Mouse (Mus musculus) cerebellum, postnatal 10 days (tissue): Measurements from ENCODE around the gene Cars2.
"Not testable (repeated sequence)": the region's sequence is repeated elsewhere in the genome, so short reads cannot be mapped to it uniquely, and the experiment has no call there.

Experiments used
- DNase-seq, 2 experiments: peaks; one replicate each; pipeline ENCODE4 v3.0.0; 2021; ENCODE audit warnings: mixed read lengths in 2 of 2

The Cars2 gene

GRCm38 (mm10) chr8:11556691-11557423 lies 6.3 kb upstream of the Cars2 start:
- DNase-seq = peak; percentile 77

GRCm38 (mm10) chr8:11555720-11556591 lies 5.4 kb upstream of the Cars2 start:
- peak; percentile 99 to 100 for DNase-seq

GRCm38 (mm10) chr8:11554799-11555719 lies 4.5 kb upstream of the Cars2 start, which contains the start of gene Ing1:
TSS of gene Ing1 (plus strand) at chr8:11555571.
- DNase-seq = peak; percentile 99

- no peak for DNase-seq
Observed at GRCm38 (mm10) chr8:11552390-11552789, 1.8 kb upstream of the Cars2 start.

DNA sequence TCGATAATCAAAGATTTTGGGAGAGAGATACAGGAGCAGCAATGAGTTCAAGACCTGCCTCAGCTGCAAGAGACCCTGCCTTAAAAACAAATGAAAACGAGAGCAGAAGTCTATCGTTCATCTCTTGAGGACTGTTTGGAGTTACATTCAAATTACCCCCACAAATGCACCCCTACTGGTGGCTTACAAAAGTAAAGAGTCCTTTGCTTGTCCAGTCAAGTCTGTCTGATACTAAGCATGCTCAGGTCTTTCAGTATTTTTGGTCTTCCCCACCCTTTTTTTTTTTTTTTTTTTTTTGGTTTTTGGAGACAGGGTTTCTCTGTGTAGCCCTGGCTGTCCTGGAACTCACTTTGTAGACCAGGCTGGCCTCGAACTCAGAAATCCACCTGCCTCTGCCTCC lies 914 bp upstream of the Cars2 start:
- not testable (repeated sequence) for DNase-seq

DNA sequence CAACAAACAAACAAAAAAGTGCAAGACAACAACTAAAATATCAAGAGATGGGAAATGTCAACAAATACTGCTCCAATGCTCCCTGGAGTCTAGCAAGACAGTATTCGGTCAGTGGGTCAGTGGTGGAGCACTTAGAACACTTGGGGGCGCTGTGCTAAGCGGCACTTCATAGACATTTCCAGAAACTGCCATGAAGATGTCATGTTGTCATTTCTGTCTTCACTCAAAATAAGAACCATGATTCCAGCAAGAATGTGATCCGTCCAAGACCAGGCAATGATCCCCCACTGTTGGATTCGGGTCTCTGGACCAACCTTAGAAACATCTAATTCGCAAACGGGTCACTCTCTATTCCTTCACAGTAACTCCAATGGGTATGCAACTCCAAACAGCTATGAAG lies 877 bp downstream of the Cars2 start:
- DNase-seq = peak; percentile 77 to 86

DNA sequence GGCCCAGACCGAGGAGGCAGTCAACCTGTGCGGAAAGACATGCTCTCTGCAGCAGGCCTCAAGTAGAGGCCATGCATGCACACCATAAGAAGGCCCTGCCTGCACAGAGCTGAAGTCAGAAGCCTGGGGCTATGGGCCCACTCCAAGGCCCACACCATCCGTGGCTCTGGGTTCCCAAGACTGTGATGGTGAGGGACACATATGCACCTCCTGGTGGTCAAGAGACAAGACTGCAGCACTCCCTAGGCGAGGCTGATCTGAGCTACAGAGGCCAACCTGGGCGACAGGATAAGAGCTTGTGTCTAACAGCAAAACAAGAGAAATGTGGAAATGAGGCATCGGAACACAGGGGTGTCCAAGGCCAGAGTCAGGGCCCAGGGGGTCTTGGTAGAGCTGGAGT lies 3.5 kb downstream of the Cars2 start:
- no peak for DNase-seq

DNA sequence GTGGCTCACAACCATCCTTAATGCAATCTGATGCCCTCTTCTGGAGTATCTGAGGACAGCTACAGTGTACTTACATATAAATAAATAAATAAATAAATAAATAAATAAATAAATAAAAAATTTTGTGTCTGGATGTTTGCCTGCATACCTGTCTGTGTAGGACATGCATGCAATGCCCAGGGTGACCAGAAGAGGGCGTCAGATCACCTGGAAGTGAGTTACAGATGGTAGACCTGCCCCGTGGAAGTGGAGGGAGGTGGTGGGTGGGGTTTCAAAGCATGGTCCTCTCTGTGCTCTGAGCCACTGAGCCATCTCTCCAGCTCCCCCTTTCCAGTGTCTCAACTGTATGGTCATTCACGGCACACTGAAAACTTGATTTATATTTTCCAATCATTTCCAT lies 6.2 kb downstream of the Cars2 start:
- peak; percentile 78 to 87 for DNase-seq

GRCm38 (mm10) chr8:11542866-11543265 lies 7.7 kb downstream of the Cars2 start:
- DNase-seq = no peak

- DNase-seq = no peak
Observed at GRCm38 (mm10) chr8:11542031-11542430, 8.6 kb downstream of the Cars2 start.

GRCm38 (mm10) chr8:11540182-11540581 lies 10.4 kb downstream of the Cars2 start:
- no peak for DNase-seq

DNA sequence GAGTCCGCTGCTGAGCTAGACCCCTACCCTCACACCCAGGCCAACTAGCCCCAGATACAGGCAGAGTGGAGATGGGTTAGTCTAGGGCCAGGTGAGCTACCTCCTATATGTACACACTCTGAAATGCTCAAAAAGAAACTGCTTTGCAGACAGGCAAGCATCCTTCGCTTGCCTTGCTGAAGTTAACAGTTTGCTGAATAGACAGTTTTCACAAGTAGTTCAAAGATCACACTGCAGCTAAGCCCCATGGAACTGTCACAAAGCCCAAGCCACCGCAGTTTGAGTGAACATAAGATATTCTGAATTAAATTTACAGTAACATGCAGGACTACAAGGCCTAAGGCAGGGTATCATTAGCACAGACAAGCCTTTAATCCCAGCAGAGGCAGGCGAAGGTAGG lies 11.5 kb downstream of the Cars2 start:
- no peak for DNase-seq

GRCm38 (mm10) chr8:11534494-11534893 lies 16.1 kb downstream of the Cars2 start:
- no peak for DNase-seq

GRCm38 (mm10) chr8:11530849-11531248 lies 19.7 kb downstream of the Cars2 start:
- DNase-seq = no peak

- no peak for DNase-seq
Observed at GRCm38 (mm10) chr8:11530155-11530770, 20.3 kb downstream of the Cars2 start.

GRCm38 (mm10) chr8:11523331-11523730 lies 27.3 kb downstream of the Cars2 start:
- DNase-seq = no peak

- peak; percentile 32 to 33 for DNase-seq
Observed at GRCm38 (mm10) chr8:11518676-11519075, 31.9 kb downstream of the Cars2 start.

DNA sequence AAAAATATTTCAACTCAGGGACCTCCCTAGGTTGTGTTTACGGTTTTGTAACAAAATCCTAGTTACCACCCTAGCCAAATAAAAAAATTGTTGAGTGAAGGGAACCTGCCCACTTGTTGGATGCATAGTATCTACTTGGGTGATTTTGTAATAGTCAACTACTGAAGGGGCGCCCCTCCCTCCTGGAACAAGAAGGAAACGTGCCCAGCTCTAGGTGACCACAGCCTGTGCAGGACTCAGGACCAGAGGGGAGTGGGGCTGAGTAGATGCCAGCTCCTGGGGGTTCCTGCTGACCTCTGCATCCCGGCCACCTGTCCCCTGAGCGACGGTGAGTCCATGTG lies 32.6 kb downstream of the Cars2 start:
- peak in 1 of 2 experiments; percentile 24 for DNase-seq

GRCm38 (mm10) chr8:11517366-11518055 lies 33.1 kb downstream of the Cars2 start:
- DNase-seq = no peak

DNA sequence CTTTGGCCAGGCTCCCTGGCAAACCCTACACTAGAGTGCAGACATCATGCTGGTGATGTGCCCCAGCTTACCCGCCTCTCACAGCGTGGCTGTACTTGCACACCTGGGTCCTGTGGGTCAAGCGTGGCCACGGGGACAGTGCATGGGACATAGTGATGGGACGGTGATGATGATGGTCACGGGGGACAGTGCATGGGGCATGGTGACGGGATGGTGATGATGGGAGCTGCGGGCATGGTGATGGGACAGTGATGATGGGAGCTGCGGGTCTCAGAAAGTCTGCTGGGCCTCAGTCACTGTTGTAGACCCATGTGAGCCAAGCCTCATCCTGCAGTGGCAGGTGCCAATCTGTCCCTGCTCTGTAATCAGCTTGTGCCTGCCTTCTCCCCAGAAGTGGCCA lies 34.3 kb downstream of the Cars2 start:
- DNase-seq = no peak

DNA sequence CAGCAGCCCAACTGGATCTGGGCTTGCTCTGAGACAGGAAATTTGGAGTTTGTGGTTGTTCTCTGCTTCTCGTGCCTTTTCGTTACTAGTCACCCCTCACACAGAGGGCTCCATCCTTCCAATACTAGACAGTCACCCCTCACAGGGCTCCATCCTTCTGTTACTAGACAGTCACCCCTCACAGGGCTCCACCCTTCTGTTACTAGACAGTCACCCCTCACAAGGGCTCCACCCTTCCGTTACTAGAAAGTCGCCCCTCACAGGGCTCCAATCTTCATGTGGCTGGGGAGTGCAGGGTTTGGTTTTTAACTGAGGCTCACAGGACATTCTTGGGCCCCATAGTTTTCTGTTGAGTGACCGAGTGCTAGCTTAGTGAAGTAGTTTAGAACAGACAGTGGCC lies 37.3 kb downstream of the Cars2 start:
- no peak for DNase-seq

DNA sequence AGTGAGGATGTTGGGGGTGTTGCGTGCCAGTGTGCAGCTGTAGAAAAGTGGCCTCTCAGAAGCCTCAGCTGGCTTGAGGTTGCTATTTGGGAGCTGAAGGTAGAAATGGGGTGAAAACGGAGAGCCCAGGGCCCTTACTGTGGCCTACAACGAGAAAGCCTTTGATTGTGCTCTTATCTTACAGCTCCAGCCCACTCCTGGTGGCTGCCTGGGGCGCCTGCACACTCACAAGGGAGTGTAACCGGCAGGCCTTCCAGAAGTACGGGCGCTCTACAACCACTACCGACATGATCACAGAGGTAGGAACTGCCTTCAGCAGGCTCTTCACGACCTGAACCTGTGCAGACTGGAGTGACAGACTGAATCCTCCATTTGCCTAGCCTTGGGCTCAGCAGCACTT lies 37.9 kb downstream of the Cars2 start:
- DNase-seq = no peak
